Mouse (Mus musculus) megakaryocyte, embryonic 14.5 days (primary cell): Measurements from ENCODE around the gene Slc5a11.

Experiments used
- FLI1 ChIP-seq: IDR thresholded peaks from 2 replicates; pipeline ENCODE4 v1.6.1; 2012; ENCODE audit warnings: low read length, inconsistent platforms, mixed read lengths
- GATA1 ChIP-seq: IDR thresholded peaks from 3 replicates; pipeline ENCODE4 v1.6.1; 2012; ENCODE audit warnings: mixed read lengths, low read length, inconsistent platforms, borderline replicate concordance

- TF ChIP-seq GATA1 (no peak), FLI1 (no peak)
These were observed 98.2 kb downstream of the Slc5a11 start for GRCm38 (mm10) chr7:123312738-123313137.
